Mouse (Mus musculus) hindbrain, embryonic 12.5 days (tissue): ENCODE measurements around the gene 4930470P17Rik. TPM values are rescaled to one million over a fixed set of nuclear protein-coding genes. Genes with fewer than 3 reads are reported as not detected.

Source experiments
- ATAC-seq: fragments of 200-750 bp; cut with Nextera tagmentation; 2 replicates; pipeline ENCODE4 v1.8.0; 2017; ENCODE audit warnings: moderate TSS enrichment; ENCODE audit not compliant: low FRiP score
- H3K27ac ChIP-seq: fragments of 300-500 bp; sonication (generic); 2 replicates; pipeline ENCODE4 v1.5.1; 2016; ENCODE audit warnings: mild to moderate bottlenecking
- H3K27me3 ChIP-seq: fragments of 300-500 bp; sonication (generic); 2 replicates; pipeline ENCODE4 v1.6.1; 2016; ENCODE audit warnings: mild to moderate bottlenecking
- H3K36me3 ChIP-seq: fragments of 300-500 bp; sonication (generic); 2 replicates; pipeline ENCODE4 v1.6.1; 2016; ENCODE audit warnings: mild to moderate bottlenecking
- H3K4me1 ChIP-seq: fragments of 300-500 bp; sonication (generic); 2 replicates; pipeline ENCODE4 v1.6.1; 2016
- H3K4me2 ChIP-seq: fragments of 300-500 bp; sonication (generic); replicated peaks from 2 replicates; pipeline ENCODE4 v1.6.1; 2016; ENCODE audit warnings: mild to moderate bottlenecking
- H3K4me3 ChIP-seq: fragments of 300-500 bp; sonication (generic); 2 replicates; pipeline ENCODE4 v1.5.1; 2016; ENCODE audit warnings: mild to moderate bottlenecking
- H3K9ac ChIP-seq: fragments of 300-500 bp; sonication (generic); 2 replicates; pipeline ENCODE4 v1.6.1; 2016; ENCODE audit warnings: mild to moderate bottlenecking, moderate library complexity
- H3K9me3 ChIP-seq: fragments of 300-500 bp; sonication (generic); replicated peaks from 2 replicates; pipeline ENCODE4 v1.6.1; 2016; ENCODE audit warnings: mild to moderate bottlenecking
- WGBS: fragments of 180-500 bp; shearing (Covaris S2); methylation state at CpG from one replicate; pipeline ENCODE4 v1.1.7; 2016; 5-methylcytosine and 5-hydroxymethylcytosine counted together
- polyA plus RNA-seq: library from polyadenylated mRNA; unstranded; fragments of >200 nt; fragmentation: Nextera tagmentation; extraction: Ambion mirVana; gene quantifications from 2 replicates; pipeline ENCODE4 v1.2.1, GENCODE M21; 2016

The 4930470P17Rik gene
- polyA plus RNA-seq, 1 experiment from 2014 or later: not detected

DNA sequence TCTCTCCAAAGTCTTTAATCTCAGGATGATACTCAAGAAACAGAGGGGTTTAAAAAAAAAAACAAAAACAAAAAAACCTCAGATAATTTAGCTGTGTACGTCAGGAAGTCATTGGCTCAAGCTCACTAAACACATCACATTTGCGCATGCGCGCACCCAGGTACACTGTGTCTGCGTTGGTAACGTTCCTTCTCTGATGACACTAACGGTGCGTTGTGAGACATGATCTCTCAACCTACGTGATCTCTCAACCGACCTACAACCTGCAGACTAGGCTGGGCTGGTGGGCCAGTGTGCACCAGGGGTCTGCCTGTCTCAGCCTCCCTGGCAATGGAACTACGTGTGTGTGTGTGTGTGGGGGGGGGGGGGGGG lies 67.0 kb downstream of the 4930470P17Rik start:
- H3K4me1 ChIP-seq: no peaks in the 10 kb centered on the region
- no peak overlapping the region for H3K4me3 ChIP-seq
- H3K27me3 ChIP-seq: no peaks in the 10 kb centered on the region
- no peak for ATAC-seq
- H3K27ac ChIP-seq: no peak overlapping the region
- H3K9ac ChIP-seq: no peak overlapping the region
- 95% methylated on average over 11 of the region's 11 CpGs for WGBS
- H3K9me3 ChIP-seq: no peaks in the 10 kb centered on the region
- no peak overlapping the region for H3K4me2 ChIP-seq
- no peaks in the 10 kb centered on the region for H3K36me3 ChIP-seq

DNA sequence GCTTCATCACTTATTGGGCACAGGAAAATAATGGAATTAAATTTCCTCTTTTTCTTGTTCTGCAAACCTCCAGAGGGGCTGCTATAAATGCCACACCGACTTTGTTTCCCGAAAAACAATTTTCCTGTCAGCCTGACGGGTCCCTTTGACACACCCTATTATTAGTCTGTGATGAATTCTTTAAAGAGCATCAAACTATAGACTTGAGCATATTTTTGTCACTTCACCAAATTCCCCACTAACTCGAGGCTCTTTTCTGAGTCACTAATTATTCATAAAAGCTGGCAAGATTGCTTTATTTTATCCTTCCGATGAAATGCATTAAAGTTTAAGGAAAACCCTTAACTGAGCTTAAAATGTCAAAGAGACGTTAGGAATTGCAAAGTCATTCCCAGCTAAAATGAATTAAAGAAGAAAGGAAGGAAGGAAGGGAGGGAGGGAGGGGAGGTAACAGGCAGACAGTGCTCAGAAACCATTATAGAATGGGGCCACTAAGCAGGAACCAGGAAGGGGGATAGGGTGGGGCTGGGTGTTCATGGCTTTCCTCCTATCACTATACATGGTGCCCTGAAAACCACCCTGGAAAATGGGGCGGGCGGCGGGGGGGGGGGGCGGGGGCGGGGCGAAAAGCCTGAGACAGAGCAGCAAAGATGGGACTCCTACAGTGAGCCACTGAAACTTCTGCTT lies 67.6 kb downstream of the 4930470P17Rik start:
- Histone ChIP-seq H3K27me3 (no peaks in the 10 kb centered on the region), H3K36me3 (no peaks in the 10 kb centered on the region), H3K9me3 (no peaks in the 10 kb centered on the region), H3K9ac (no peak overlapping the region), H3K27ac (no peak overlapping the region), H3K4me3 (no peak overlapping the region), H3K4me2 (no peak overlapping the region), H3K4me1 (no peaks in the 10 kb centered on the region)
- WGBS: 60% methylated on average over 12 of the region's 12 CpGs
- ATAC-seq: no peak

DNA sequence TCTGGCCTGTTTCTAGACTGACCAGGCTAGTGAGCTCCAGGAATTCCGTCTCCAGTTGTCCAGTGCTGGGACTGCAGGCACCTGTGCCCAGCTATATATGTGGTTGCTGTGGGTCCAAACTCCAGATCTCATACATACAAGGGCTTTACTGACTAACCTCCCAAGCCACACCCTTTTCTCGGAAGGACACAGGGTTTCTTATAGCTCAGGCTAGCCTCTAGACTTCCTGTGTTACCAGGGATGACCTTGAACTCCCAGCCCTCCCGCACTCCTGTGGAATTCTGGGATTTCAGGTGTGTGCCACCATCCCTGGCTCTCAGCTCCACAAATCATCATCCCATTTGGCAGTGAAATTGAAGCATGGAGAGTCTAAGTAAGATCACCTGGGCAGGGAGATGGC lies 71.6 kb downstream of the 4930470P17Rik start:
- no peaks in the 10 kb centered on the region for H3K4me1 ChIP-seq
- no peak overlapping the region for H3K27ac ChIP-seq
- no peaks in the 10 kb centered on the region for H3K36me3 ChIP-seq
- ATAC-seq: no peak
- H3K9ac ChIP-seq: no peak overlapping the region
- no peak overlapping the region for H3K4me2 ChIP-seq
- H3K4me3 ChIP-seq: no peak overlapping the region
- WGBS: 95% methylated on average over 3 of the region's 3 CpGs
- no peaks in the 10 kb centered on the region for H3K9me3 ChIP-seq
- H3K27me3 ChIP-seq: no peaks in the 10 kb centered on the region

DNA sequence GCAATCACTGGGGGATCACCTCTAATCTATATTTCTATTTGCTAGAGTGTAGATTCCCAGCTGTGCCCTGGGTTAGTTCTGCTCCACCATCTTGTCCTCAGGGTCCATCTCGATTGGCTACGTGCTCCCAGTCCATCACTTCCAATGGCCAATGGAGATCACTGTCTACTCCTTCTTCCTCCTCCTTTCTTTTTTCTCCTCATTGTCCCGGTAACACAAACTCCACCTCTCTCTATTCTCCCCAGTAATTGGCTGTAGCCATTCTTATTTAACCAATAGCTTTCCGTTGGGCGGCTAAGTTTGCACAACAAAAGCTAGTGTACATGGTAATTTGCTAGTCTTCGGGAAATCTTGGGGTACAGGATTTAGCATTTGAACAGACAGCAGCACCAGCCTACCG lies 72.1 kb downstream of the 4930470P17Rik start:
- Histone ChIP-seq H3K27me3 (no peaks in the 10 kb centered on the region), H3K4me1 (no peaks in the 10 kb centered on the region)
- 86% methylated on average over 7 of the region's 7 CpGs for WGBS

More for the DNA sequence above, 72.1 kb downstream of the 4930470P17Rik start:
- no peak for ATAC-seq
- Histone ChIP-seq H3K36me3 (no peaks in the 10 kb centered on the region), H3K4me3 (no peak overlapping the region), H3K9me3 (no peaks in the 10 kb centered on the region), H3K27ac (no peak overlapping the region), H3K4me2 (no peak overlapping the region), H3K9ac (no peak overlapping the region)

Other genes with a start within 250 kb of the 4930470P17Rik start
- gene Bcas1, start 174.2 kb downstream of the 4930470P17Rik start, polyA plus RNA-seq: 10.1 and 14.2 TPM in 2 replicates
- 128 and 139 TPM in 2 replicates for gene Pfdn4, start 105.6 kb downstream of the 4930470P17Rik start, polyA plus RNA-seq
- 0.10 TPM in 1 of 2 replicates, not detected in the other for gene Cyp24a1, start 104.9 kb downstream of the 4930470P17Rik start, polyA plus RNA-seq
- gene Dok5, start 129.8 kb upstream of the 4930470P17Rik start, polyA plus RNA-seq: 29.0 and 30.9 TPM in 2 replicates